Mouse (Mus musculus): ENCODE measurements around the gene Igf2.

Gene Igf2

GRCm38 (mm10) chr7:142613077-142613476 lies 53.5 kb downstream of the Igf2 start:
- ChIA-PET POLR2A (interaction anchor here in 1 of 4 experiments (0.7 kb wide), 1 partner anchor 329 kb away, joined by 4 read pairs; no protein-coding TSS in a partner anchor), CTCF (interaction anchor here in 1 of 4 experiments (0.6 kb wide), 1 partner anchor 536 kb away, joined by 3 read pairs; no protein-coding TSS in a partner anchor)

DNA sequence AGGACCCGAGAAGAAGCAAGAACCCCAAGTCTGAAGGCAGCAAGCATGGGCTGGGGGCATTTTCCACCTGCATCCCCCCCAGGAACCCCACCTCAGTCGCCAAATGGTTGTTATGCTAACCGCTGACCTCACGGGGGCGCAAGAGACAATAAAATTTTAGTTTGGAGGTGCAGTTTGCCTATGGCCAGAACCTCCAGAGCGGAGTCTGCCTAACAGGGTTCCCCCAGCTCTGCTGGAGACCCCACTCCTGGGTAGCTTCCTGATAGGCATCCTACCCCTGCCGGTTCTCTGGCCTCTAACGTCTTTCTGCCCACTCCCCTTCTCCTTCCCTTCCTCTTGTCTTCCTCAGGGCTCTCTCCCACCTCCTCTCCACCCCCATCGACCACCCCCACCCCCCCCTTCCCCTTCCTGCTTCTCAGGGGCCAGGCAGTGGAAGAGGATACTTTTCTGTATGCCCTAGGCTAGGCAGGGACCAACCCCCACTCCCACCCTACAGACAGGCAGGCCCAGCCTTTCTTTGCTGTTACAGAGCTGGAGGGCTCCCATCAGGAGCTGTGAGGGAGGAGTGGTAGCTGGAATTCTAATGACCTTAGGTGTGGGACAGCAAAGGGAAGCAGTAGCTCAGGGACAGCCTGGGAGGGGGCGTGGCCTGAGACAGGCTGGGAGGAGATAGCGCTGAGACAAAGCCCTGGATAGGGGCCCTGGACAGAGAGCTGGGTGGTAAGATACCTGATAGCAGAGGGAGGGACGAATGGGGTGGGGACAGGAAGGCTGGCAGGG lies 55.8 kb downstream of the Igf2 start:
- ChIA-PET CTCF (interaction anchor here (0.6 to 2.5 kb wide), 69 partner anchors 8 to 1484 kb away, joined by 3 to 46 read pairs (median 4); partner anchors contain the start of genes Ctsd (in 1 of the 4), Dusp8 (in 1 of the 4), Gm49394 (in 1 of the 4) and Igf2 (in 1 of the 4)), POLR2A (interaction anchor here (0.6 to 2.7 kb wide), 45 partner anchors 10 to 1395 kb away, joined by 3 to 25 read pairs (median 4); partner anchors contain the start of genes Cars (in 1 of the 4), Cd81 (in 1 of the 4), Ctsd (in 1 of the 4) and Rassf7 (in 1 of the 4))

DNA sequence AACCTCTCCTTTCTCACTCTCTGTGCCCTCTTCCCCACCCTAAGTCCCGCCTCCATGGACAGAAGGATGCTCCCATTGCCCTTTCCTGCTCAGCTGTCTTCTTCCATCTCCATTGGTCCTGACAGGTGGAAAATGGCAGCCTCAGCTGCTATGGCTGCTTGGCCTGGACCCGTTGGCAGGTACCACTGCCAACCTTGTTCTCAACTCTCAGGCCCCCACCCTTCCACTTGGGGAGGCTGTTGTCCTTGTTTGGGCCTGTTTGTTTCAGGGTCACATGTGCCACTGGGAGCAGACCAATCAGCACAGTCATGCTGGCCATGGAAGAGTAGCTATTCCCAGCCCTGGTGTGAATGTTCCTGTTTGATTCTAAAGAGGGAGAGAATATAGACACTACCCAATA lies 65.7 kb downstream of the Igf2 start:
- POLR2A ChIA-PET = interaction anchor here in 2 of 4 experiments (1.2 to 3.0 kb wide), 3 partner anchors 10 to 28 kb away, joined by 3 to 7 read pairs (median 3); no protein-coding TSS in a partner anchor

More for the DNA sequence above, 65.7 kb downstream of the Igf2 start:
- CTCF ChIA-PET = interaction anchor here in 2 of 4 experiments (0.6 to 0.8 kb wide), 2 partner anchors 18 to 83 kb away, joined by 3 read pairs; no protein-coding TSS in a partner anchor
